Mouse (Mus musculus): ENCODE data around the gene Nsun6.

The Nsun6 gene

GRCm38 (mm10) chr2:15027816-15028215 lies 27.1 kb downstream of the Nsun6 start:
- Histone ChIP-seq H3K4me3 (replicated peaks; ENCODE audit: low read length) (no peak overlapping the region), H3K36me3 (ENCODE audit: insufficient read depth, low read length) (peaks cover 17% of the 10 kb centered on the region), H3K27me3 (ENCODE audit: insufficient read depth, low read length) (no peaks in the 10 kb centered on the region), H3K9me3 (ENCODE audit: low read length) (no peaks in the 10 kb centered on the region), H3K4me1 (replicated peaks; ENCODE audit: low read depth, low read length) (no peaks in the 10 kb centered on the region)
- no peak for TF ChIP-seq CTCF (conservative IDR thresholded peaks at IDR 0.05; ENCODE audit: low read length)
- no peak for TF ChIP-seq POU5F1 (IDR thresholded peaks at IDR 0.05; ENCODE audit: borderline replicate concordance, low read length)
- no peak for TF ChIP-seq NANOG (IDR thresholded peaks at IDR 0.05; ENCODE audit: borderline replicate concordance, low read length)

- Histone ChIP-seq H3K36me3 (ENCODE audit: insufficient read depth, low read length) (peaks cover 17% of the 10 kb centered on the region), H3K9me3 (ENCODE audit: low read length) (no peaks in the 10 kb centered on the region), H3K27me3 (ENCODE audit: insufficient read depth, low read length) (no peaks in the 10 kb centered on the region), H3K4me3 (replicated peaks; ENCODE audit: low read length) (no peak overlapping the region), H3K4me1 (replicated peaks; ENCODE audit: low read depth, low read length) (no peaks in the 10 kb centered on the region)
- TF ChIP-seq POU5F1 (IDR thresholded peaks at IDR 0.05; ENCODE audit: borderline replicate concordance, low read length): no peak
- no peak for TF ChIP-seq NANOG (IDR thresholded peaks at IDR 0.05; ENCODE audit: borderline replicate concordance, low read length)
- TF ChIP-seq CTCF (conservative IDR thresholded peaks at IDR 0.05; ENCODE audit: low read length): no peak
These were observed 28.1 kb downstream of the Nsun6 start for GRCm38 (mm10) chr2:15026817-15027216.

- peaks cover 24% of the 10 kb centered on the region for H3K36me3 ChIP-seq (ENCODE audit: insufficient read depth, low read length)
- TF ChIP-seq POU5F1 (IDR thresholded peaks at IDR 0.05; ENCODE audit: borderline replicate concordance, low read length) (no peak), NANOG (IDR thresholded peaks at IDR 0.05; ENCODE audit: borderline replicate concordance, low read length) (no peak), CTCF (conservative IDR thresholded peaks at IDR 0.05; ENCODE audit: low read length) (no peak)
These were observed 46.8 kb downstream of the Nsun6 start for GRCm38 (mm10) chr2:15008072-15008471.

GRCm38 (mm10) chr2:15007531-15007930 lies 47.3 kb downstream of the Nsun6 start:
- Histone ChIP-seq H3K36me3 (ENCODE audit: insufficient read depth, low read length) (peaks cover 24% of the 10 kb centered on the region), H3K9me3 (ENCODE audit: low read length) (no peaks in the 10 kb centered on the region), H3K27me3 (ENCODE audit: insufficient read depth, low read length) (no peaks in the 10 kb centered on the region), H3K4me1 (replicated peaks; ENCODE audit: low read depth, low read length) (no peaks in the 10 kb centered on the region), H3K4me3 (replicated peaks; ENCODE audit: low read length) (no peak overlapping the region)
- no peak for TF ChIP-seq POU5F1 (IDR thresholded peaks at IDR 0.05; ENCODE audit: borderline replicate concordance, low read length)
- no peak for TF ChIP-seq NANOG (IDR thresholded peaks at IDR 0.05; ENCODE audit: borderline replicate concordance, low read length)
- no peak for TF ChIP-seq CTCF (conservative IDR thresholded peaks at IDR 0.05; ENCODE audit: low read length)

More at GRCm38 (mm10) chr2:15008072-15008471, 46.8 kb downstream of the Nsun6 start:
- no peaks in the 10 kb centered on the region for H3K4me1 ChIP-seq (replicated peaks; ENCODE audit: low read depth, low read length)
- no peaks in the 10 kb centered on the region for H3K27me3 ChIP-seq (ENCODE audit: insufficient read depth, low read length)
- no peak overlapping the region for H3K4me3 ChIP-seq (replicated peaks; ENCODE audit: low read length)
- H3K9me3 ChIP-seq (ENCODE audit: low read length): no peaks in the 10 kb centered on the region

- Histone ChIP-seq H3K4me1 (replicated peaks; ENCODE audit: low read depth, low read length) (no peaks in the 10 kb centered on the region), H3K27me3 (ENCODE audit: insufficient read depth, low read length) (no peaks in the 10 kb centered on the region), H3K36me3 (ENCODE audit: insufficient read depth, low read length) (peaks cover 21% of the 10 kb centered on the region), H3K9me3 (ENCODE audit: low read length) (no peaks in the 10 kb centered on the region), H3K4me3 (replicated peaks; ENCODE audit: low read length) (no peak overlapping the region)
- TF ChIP-seq POU5F1 (IDR thresholded peaks at IDR 0.05; ENCODE audit: borderline replicate concordance, low read length) (no peak), NANOG (IDR thresholded peaks at IDR 0.05; ENCODE audit: borderline replicate concordance, low read length) (no peak), CTCF (conservative IDR thresholded peaks at IDR 0.05; ENCODE audit: low read length) (no peak)
These were observed 57.0 kb downstream of the Nsun6 start for GRCm38 (mm10) chr2:14997836-14998235.

- Histone ChIP-seq H3K4me3 (replicated peaks; ENCODE audit: low read length) (no peak overlapping the region), H3K27me3 (ENCODE audit: insufficient read depth, low read length) (no peaks in the 10 kb centered on the region), H3K36me3 (ENCODE audit: insufficient read depth, low read length) (peaks cover 26% of the 10 kb centered on the region), H3K4me1 (replicated peaks; ENCODE audit: low read depth, low read length) (no peaks in the 10 kb centered on the region), H3K9me3 (ENCODE audit: low read length) (no peaks in the 10 kb centered on the region)
- no peak for TF ChIP-seq POU5F1 (IDR thresholded peaks at IDR 0.05; ENCODE audit: borderline replicate concordance, low read length)
- TF ChIP-seq CTCF (conservative IDR thresholded peaks at IDR 0.05; ENCODE audit: low read length): no peak
- TF ChIP-seq NANOG (IDR thresholded peaks at IDR 0.05; ENCODE audit: borderline replicate concordance, low read length): no peak
These were observed 58.8 kb downstream of the Nsun6 start for GRCm38 (mm10) chr2:14996036-14996435.

GRCm38 (mm10) chr2:14992531-14992930 lies 62.3 kb downstream of the Nsun6 start:
- Histone ChIP-seq H3K9me3 (ENCODE audit: low read length) (no peaks in the 10 kb centered on the region), H3K36me3 (ENCODE audit: insufficient read depth, low read length) (peaks cover 12% of the 10 kb centered on the region), H3K27me3 (ENCODE audit: insufficient read depth, low read length) (no peaks in the 10 kb centered on the region), H3K4me1 (replicated peaks; ENCODE audit: low read depth, low read length) (no peaks in the 10 kb centered on the region), H3K4me3 (replicated peaks; ENCODE audit: low read length) (no peak overlapping the region)
- TF ChIP-seq NANOG (IDR thresholded peaks at IDR 0.05; ENCODE audit: borderline replicate concordance, low read length) (no peak), CTCF (conservative IDR thresholded peaks at IDR 0.05; ENCODE audit: low read length) (no peak), POU5F1 (IDR thresholded peaks at IDR 0.05; ENCODE audit: borderline replicate concordance, low read length) (no peak)

GRCm38 (mm10) chr2:14989350-14989749 lies 65.5 kb downstream of the Nsun6 start:
- no peak for TF ChIP-seq NANOG (IDR thresholded peaks at IDR 0.05; ENCODE audit: borderline replicate concordance, low read length)
- TF ChIP-seq CTCF (conservative IDR thresholded peaks at IDR 0.05; ENCODE audit: low read length): no peak
- TF ChIP-seq POU5F1 (IDR thresholded peaks at IDR 0.05; ENCODE audit: borderline replicate concordance, low read length): no peak

GRCm38 (mm10) chr2:14988451-14988850 lies 66.4 kb downstream of the Nsun6 start:
- no peaks in the 10 kb centered on the region for H3K4me1 ChIP-seq (replicated peaks; ENCODE audit: low read depth, low read length)
- H3K27me3 ChIP-seq (ENCODE audit: insufficient read depth, low read length): no peaks in the 10 kb centered on the region
- peaks cover 7% of the 10 kb centered on the region; the same call in 1 of the 2 replicates for H3K36me3 ChIP-seq (ENCODE audit: insufficient read depth, low read length)
- no peak overlapping the region for H3K4me3 ChIP-seq (replicated peaks; ENCODE audit: low read length)
- no peaks in the 10 kb centered on the region for H3K9me3 ChIP-seq (ENCODE audit: low read length)
- TF ChIP-seq CTCF (conservative IDR thresholded peaks at IDR 0.05; ENCODE audit: low read length) (no peak), NANOG (IDR thresholded peaks at IDR 0.05; ENCODE audit: borderline replicate concordance, low read length) (no peak)

More at GRCm38 (mm10) chr2:14989350-14989749, 65.5 kb downstream of the Nsun6 start:
- Histone ChIP-seq H3K27me3 (ENCODE audit: insufficient read depth, low read length) (no peaks in the 10 kb centered on the region), H3K4me3 (replicated peaks; ENCODE audit: low read length) (no peak overlapping the region), H3K9me3 (ENCODE audit: low read length) (no peaks in the 10 kb centered on the region), H3K36me3 (ENCODE audit: insufficient read depth, low read length) (peaks cover 7% of the 10 kb centered on the region; the same call in 1 of the 2 replicates), H3K4me1 (replicated peaks; ENCODE audit: low read depth, low read length) (no peaks in the 10 kb centered on the region)

Data from E14TG2a.4 (cell line).